Mouse (Mus musculus): Measurements from ENCODE around the gene Gkn1.

DNA sequence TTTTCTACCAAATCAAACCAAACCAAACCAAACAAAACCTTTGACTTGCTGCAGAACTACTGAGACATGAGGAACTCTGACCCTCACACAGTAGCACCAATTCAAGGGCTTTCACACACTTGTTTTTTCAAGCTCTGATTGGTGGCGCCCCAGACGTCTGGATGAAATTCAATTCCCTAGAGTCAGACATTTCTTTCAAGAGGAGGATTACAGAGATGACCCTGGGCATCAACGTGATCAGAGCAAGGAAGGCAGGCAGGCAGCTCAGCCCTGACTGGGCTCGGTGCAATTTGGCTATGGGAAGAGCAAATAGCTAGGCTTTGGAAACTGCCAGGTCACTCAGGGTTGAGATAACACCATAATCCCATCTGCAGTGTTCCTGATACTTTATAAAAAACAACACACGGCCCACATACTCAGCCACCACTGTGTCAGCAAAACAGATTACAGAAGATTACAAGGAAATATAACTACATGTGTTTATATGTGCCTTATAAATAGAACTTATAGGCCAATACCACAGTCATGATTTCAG, 38.8 kb upstream of the Gkn1 start:
- TF ChIP-seq CTCF (IDR thresholded peaks at IDR 0.05; ENCODE audit: extremely low read depth, insufficient read depth, insufficient read length, insufficient replicate concordance) (no peak), POLR2A (IDR thresholded peaks at IDR 0.05; ENCODE audit: low read depth, low read length) (no peak)
